Mouse (Mus musculus) fibroblast of lung, adult 2 months (primary cell): ENCODE results near the gene Ctnnal1.

Source experiments
- DNase-seq: peaks from one replicate; pipeline ENCODE4 v3.0.0-alpha.2; 2011; ENCODE audit warnings: low read depth

Gene Ctnnal1

DNA sequence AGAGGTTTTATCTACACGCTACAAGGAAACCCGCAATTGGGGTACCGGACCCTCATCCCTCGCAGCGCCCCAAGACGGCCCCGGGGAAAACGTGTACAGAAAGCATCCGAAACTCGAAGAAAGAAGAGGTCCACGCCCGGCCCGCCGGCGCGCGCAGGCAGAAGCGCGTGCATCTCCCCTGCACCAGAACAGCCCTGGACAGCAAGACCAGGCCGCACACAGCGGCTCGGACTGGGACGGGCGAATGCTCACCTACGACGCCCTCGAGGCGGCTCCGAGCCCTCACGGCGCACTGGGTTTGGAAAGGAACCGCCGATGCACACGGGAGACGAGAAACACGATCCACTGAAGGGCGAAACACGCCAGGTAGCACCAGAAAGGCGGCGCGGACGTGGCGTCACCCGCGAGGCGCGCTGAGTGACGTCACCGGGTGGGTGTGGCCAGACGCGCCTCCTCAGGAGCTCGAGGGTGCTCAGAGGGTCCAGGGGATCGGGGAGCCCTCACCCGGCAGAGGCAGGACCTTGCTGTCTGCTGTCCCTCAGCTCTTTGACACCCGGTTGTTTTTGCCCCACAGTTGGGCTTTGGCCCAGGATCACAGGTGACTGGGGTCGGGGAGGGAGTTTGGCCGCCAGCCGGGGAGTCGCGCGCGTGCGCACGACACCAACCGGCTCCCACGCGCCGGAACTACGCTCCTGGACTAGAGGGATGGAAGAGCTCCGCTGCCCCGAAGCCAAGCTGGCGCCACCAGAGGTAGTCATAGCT, 62.9 kb downstream of the Ctnnal1 start, which contains the start of the genes Elp1 and Fam206a:
Gene Elp1 (minus strand): TSS at position 425 of the 762 bp plus-strand sequence.
Gene Fam206a (plus strand): TSS at position 439 of the 762 bp plus-strand sequence.
- peak; percentile 76 for DNase-seq

DNA sequence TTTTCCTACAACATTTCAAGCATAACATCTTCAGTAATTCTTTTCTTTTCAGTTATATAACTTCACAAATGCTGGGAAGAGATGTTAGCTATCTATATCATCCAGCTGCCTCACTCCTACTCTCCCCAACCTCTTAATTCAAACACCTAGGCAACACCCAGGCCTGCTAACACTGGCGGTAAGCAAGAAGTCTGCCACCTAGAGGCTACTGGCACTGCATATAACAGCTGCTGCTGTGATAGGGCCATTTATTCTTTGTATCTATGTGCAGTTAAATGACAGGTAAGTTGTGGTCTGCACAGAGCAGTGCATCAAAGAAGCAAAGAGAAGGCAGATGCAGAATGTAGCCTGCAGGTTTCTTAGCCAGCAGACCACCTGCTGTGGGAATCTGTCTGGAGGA, 73.6 kb downstream of the Ctnnal1 start:
- no peak for DNase-seq

DNA sequence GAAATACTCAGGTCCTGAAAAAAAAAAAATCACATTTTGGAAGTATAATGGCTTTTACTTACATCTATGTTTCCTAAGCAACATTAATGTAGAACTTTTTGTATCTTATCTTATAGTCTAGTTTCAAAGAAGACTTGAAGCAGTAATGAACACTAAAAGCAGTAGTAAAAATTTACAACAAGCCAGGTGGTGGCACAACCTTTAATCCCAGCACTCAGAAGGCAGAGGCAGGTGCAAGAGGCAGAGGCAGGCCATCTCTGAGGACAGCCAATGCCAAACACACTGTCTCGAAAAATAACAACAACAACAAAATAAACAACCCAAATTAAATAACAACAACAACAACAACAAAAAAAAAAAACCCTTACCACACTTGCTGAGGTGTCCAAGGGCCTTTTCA, 93.9 kb downstream of the Ctnnal1 start:
- no peak for DNase-seq

DNA sequence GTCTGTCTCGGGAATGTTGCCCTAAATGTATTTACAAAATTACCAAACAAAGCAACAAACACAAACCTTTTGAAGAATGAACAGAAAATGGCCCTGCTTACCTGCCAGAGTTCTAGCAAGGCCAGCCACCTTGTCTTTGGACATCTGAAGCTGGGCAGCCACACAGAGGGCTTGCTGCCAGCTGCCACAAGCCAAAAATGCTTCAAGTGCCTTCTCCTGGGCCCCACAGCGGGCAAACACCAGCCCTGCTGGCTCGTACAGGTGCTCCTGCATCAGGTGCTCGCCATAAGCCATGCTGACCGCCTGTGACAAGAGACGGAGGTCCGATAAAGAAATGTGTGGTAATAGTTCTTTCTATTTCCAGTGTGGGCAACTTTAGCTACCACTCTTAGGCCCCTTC, 96.1 kb downstream of the Ctnnal1 start:
- DNase-seq: no peak

DNA sequence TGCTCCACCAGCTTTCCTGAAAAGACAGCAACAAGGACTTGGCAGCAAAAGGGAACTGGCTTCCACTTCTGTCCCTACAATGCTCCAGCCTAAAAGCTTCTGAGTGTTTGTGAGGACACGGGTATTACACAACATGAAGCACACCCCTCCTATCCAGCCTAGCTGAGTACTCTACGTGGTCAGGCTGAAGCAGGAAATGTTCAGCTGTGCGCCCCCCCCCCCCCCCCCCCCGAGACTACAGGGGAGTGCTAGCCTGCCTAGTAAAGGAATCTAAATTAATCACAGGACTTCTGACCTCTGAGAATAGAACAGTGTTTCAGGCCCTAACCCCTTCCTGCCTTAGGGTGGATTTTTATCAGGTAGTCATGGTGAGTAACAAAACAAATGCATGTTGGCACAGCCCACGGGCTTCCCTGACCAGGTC, 97.1 kb downstream of the Ctnnal1 start:
- DNase-seq: no peak
